Mouse (Mus musculus) spleen, adult 2 months (tissue): ENCODE results near the gene Galnt6.
A peak's percentile ranks its signal among the peaks of the same experiment; 100 is the strongest.

ENCODE experiments used
- CTCF ChIP-seq: fragments of 200-500 bp; IDR thresholded peaks from 2 replicates; pipeline ENCODE4 v1.5.1; 2011; ENCODE audit warnings: mild to moderate bottlenecking, inconsistent platforms; ENCODE audit not compliant: insufficient read depth, insufficient read length, insufficient replicate concordance; ENCODE audit errors: extremely low read depth
- POLR2A ChIP-seq: fragments of 200-500 bp; IDR thresholded peaks from 2 replicates; pipeline ENCODE4 v1.6.1; 2011; ENCODE audit warnings: low read depth, low read length, inconsistent platforms

DNA sequence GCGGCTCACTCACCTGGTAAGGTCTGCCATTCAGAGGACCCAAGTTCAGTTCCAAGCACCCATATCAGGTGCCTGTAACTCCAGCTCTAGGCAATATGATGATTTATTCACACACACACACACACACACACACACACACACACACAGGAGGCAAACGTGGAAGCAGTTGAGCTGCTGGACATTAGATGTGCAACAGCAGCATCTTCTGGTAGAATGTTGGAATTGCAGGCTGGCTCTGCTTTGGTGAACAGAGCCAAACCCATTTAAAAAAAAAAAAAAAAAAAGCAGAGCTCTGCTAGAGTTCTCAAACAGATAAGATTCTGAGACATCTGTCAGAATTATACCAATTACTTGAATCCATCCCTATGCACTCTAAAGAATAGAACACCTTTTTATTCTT is 46.1 kb downstream of the Galnt6 start:
- peak; percentile 84; the same call in 1 of the 2 replicates for TF ChIP-seq CTCF
- TF ChIP-seq POLR2A, result no peak
